Mouse (Mus musculus) adrenal gland, postnatal 25 days (tissue): ENCODE data around the gene Inpp5e. TPM values are rescaled to one million over a fixed set of nuclear protein-coding genes. Genes with fewer than 3 reads are reported as not detected.

Experiments used
- DNase-seq: peaks from one replicate; pipeline ENCODE4 v3.0.0; 2021; ENCODE audit warnings: mixed read lengths
- total RNA-seq: library from RNA; stranded (reverse); gene quantifications from 2 replicates; pipeline ENCODE4 v1.2.3, GENCODE M21; 2021

Inpp5e gene
- total RNA-seq, 1 experiment from 2014 or later = 25.9 TPM

DNA sequence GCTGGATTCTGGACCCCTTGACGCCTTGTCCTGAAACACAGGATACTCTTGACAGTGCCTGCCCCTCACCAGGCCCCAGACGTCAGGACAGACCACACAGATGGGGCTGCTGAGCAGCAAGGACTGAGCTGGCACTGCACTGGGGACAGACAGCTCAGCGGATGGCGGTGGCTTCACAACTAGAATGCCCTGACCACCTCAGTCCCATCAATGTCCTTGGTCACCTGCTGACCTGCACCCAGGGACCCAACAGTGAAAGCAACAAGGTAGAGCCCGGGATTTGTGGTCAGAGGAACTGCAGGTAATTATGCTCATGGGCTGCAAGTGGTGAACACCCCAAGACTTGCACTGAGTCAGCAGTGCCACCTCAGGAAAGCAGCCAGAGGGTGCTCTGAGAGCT, 46.0 kb downstream of the Inpp5e start:
- no peak for DNase-seq

GRCm38 (mm10) chr2:26360772-26361171, 48.2 kb downstream of the Inpp5e start, which contains the start of gene Card9:
Card9 (minus strand) TSS chr2:26360918.
- no peak for DNase-seq

DNA sequence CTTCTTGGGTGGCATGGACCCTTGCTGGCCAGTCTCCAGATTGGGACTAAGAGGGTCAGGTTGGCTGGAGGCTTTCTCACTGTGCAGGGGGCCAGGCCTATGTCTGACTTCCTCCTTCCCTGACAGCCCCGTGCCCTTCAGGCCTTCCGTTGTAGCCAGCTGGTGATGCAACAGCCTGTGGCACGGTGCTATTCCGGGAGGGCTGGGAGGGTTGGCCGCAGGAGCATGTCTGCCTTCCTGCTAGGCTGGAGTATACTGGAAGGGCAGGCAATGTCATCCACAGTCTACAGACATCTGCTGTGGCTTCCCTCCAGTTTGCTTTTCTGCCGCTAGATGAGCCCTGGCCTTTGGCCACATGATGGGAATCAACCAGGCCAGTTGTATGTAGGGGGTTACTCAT, 49.0 kb downstream of the Inpp5e start:
- DNase-seq = no peak

DNA sequence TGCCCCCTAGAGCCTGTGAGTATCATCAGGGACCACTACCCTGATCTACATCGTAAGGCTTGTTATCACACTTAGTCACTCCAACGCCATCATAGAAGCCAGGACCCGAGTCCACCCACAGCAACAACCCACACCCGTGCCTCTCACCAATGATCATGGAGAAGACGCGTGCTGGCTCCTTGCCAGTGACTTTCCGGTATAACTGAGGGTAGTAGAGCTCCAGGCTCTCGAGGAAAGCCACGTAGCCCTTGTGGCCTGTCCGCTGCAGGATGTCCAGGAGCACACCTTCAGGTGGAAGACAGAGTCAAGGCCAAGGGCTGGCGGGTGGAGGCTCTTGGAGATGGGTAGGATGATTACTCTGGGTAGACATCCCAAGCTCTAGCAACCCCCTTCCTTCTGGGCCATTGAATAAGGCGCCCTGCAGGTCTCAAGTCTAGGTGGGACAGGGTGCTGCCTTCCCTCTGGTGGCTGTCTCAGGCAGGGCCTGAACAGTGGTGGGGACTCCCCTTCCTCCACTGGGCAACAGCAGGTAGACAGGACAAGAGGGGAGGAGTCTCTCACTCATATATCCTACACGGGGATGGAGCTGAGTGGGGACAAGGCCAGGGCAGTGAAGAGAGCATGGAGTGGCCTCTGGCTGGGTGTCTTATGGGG, 50.2 kb downstream of the Inpp5e start:
- DNase-seq = no peak

DNA sequence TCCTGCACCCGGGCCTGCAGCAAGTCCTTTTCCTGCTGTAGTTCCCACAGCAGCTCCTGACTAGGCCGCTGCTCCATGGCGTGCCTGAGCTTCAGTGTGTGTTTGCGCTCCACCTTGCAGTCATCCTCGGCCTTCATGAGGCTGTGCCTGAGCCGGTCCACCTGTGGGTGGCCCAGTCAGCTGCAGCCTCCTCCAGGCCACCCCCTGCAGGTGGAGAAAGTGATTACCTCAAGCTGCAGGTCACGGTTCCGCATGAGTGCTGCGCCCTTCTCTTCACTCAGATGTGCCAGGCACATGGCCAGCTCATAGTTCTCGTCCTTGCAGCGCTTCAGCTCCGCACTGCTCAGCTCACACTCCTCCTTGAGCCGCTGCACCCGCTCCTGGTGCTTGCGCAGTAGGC, 51.5 kb downstream of the Inpp5e start:
- no peak for DNase-seq

DNA sequence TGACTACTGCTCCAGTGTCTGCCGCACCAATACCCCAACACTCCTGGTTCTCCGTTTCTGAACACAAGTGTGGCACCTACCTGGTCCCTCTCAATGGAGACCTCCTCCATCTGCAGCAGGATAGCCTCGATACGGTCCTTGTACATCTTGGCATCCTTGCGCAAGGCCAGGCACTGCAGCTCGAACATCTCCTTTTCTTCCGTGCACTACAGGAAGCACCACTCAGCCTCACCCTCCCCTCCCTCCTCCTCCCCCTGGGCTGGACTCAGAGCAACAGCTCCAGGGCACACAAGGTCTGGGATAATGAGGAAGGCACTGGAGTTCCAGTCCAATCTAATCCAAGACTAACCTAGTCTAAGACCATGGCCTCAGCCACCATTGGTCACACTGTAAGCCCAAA, 52.3 kb downstream of the Inpp5e start:
- no peak for DNase-seq

DNA sequence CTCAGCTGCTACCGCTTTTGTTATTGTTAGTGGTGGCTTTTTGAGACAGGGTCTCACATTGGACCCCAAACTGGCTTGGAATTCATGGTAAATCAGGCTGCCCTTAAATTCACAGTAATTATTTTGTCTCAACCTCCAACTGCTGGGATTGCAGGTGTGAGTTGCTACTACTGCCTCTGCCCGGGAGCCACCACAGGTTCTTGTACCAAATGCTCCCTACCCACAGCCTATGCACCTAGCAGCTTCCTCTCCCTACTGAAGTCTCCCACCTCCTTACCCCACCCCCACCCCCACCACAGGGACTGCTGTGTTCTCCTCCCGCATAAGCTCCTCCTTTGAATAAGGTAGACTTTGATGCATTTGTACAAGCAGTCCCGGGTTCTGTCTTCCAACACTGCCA, 52.8 kb downstream of the Inpp5e start:
- DNase-seq = no peak

- no peak for DNase-seq
These were observed 54.6 kb downstream of the Inpp5e start for GRCm38 (mm10) chr2:26354401-26354800.

GRCm38 (mm10) chr2:26353066-26353980, 55.7 kb downstream of the Inpp5e start:
- DNase-seq = no peak

GRCm38 (mm10) chr2:26352291-26352910, 56.6 kb downstream of the Inpp5e start:
- DNase-seq = peak; percentile 41

- DNase-seq = peak; percentile 93
These were observed 57.4 kb downstream of the Inpp5e start, which contains the start of gene Dnlz for GRCm38 (mm10) chr2:26351358-26352290. Dnlz (minus strand) TSS chr2:26352110.

GRCm38 (mm10) chr2:26348241-26348640, 60.8 kb downstream of the Inpp5e start:
- no peak for DNase-seq

Other genes with a start within 250 kb of the Inpp5e start
- 0.48 and 0.76 TPM in 2 replicates for gene Lhx3, start 200.9 kb downstream of the Inpp5e start, total RNA-seq
- gene Qsox2, start 171.7 kb downstream of the Inpp5e start, total RNA-seq = 17.5 and 19.7 TPM in 2 replicates
- 0.62 and 1.5 TPM in 2 replicates for gene Ccdc187, start 114.6 kb downstream of the Inpp5e start, total RNA-seq
- 17.5 and 17.7 TPM in 2 replicates for gene Gpsm1, start 93.7 kb downstream of the Inpp5e start, total RNA-seq
- gene Dnlz, start 57.1 kb downstream of the Inpp5e start, total RNA-seq = 20.5 and 21.1 TPM in 2 replicates
- gene Card9, start 48.3 kb downstream of the Inpp5e start, total RNA-seq = 0.97 TPM in 1 of 2 replicates, not detected in the other
- 40.9 and 42.0 TPM in 2 replicates for gene Snapc4, start 28.6 kb downstream of the Inpp5e start, total RNA-seq
- gene Entr1, start 19.9 kb downstream of the Inpp5e start, total RNA-seq = 106 and 110 TPM in 2 replicates
- 117 and 151 TPM in 2 replicates for gene Pmpca, start 19.9 kb downstream of the Inpp5e start, total RNA-seq
- gene Sec16a, start 36.0 kb upstream of the Inpp5e start, total RNA-seq = 62.7 and 63.4 TPM in 2 replicates
- gene Notch1, start 107.5 kb upstream of the Inpp5e start, total RNA-seq = 17.7 and 24.8 TPM in 2 replicates
- 159 and 211 TPM in 2 replicates for gene Egfl7, start 170.8 kb upstream of the Inpp5e start, total RNA-seq
- not detected in 2 replicates for gene Gm20532, start 177.4 kb upstream of the Inpp5e start, total RNA-seq
- 290 and 352 TPM in 2 replicates for gene Agpat2, start 195.2 kb upstream of the Inpp5e start, total RNA-seq
- gene Fam69b, start 219.3 kb upstream of the Inpp5e start, total RNA-seq = 6.6 and 9.8 TPM in 2 replicates